Mouse (Mus musculus): Measurements from ENCODE around the gene Sfxn5. TPM values are rescaled to one million over a fixed set of nuclear protein-coding genes. Genes with fewer than 3 reads are reported as not detected.

The Sfxn5 gene
- total and polyA plus RNA-seq, 2 experiments from 2014 or later = 2.7 to 4.8 TPM

DNA sequence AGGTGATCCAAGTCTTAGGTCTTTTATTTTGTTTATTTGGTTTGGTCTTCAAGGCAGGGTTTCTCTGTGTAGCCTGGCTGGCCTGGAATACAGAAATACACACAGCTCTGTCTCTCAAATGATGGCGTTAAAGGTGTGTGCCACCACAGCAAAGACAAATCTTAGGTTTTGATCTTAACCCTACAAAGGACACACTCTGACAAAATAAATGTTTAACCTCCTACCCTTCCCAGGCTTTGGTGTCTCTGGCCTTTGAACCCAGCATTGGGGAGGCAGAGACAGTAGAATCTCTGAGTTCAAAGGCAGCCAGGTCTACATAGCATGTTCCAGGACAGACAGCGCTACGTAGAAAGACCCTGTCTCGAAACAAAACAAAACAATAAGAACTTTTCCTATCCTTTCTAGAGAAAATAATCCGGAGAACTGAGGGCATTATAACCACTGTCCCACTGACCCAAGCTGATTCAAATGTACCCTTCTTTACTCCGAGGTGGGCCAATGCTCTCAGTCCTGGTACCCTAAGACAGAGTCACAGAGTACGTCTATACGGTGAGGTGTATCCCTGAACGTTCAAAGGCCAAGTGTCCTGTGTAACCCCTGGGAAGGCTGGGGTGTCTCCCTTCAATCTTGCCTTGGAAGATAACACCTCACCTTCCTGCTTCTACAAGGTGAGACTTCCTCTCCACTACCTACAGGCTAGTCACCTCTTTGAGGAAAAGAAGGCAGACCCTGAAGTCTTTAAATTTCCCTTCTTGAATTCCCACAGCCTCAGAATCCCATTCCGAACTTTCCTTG lies 40.0 kb upstream of the Sfxn5 start:
- peak overlapping the region; percentile 97 for H3K4me3 ChIP-seq (ENCODE audit: low read depth, low read length)

DNA sequence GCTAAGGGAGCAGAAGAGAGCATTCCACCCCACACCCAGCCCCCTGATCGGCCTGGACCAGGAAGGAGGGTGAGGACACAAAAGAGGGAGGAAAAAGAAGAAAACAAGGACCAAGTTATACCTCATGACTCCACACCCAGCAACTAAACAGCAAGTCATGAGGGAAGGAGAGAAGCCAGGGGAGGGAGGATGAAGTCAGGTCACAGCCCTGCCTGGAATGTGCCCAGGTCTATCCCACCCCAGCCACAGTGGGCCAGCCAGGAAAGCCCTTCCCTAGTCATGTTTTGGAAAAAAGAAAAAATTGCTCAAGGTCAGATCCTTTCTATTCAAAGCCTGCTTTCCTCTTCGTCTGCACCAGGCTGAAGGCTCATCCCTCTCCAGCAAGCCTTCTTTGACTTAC lies 39.3 kb upstream of the Sfxn5 start:
- DNase-seq (ENCODE audit: low spot score) (no peak), ATAC-seq (ENCODE audit: insufficient read depth, low read depth) (no peak)
- no peaks in the 10 kb centered on the region for H3K27me3 ChIP-seq (ENCODE audit: control insufficient read depth, insufficient read depth, low read length)
- peak overlapping the region; percentile 97 for H3K4me3 ChIP-seq (ENCODE audit: low read depth, low read length)
- peaks cover 52% of the 10 kb centered on the region for H3K4me1 ChIP-seq (ENCODE audit: control insufficient read depth, insufficient read depth)
- TF ChIP-seq EP300 (IDR thresholded peaks at IDR 0.05; ENCODE audit: low read depth) (no peak), CTCF (IDR thresholded peaks at IDR 0.05; ENCODE audit: low read depth) (no peak)
- H3K27ac ChIP-seq (ENCODE audit: low read depth) = peak overlapping the region; percentile 92
- no peaks in the 10 kb centered on the region for H3K9me3 ChIP-seq (replicated peaks; ENCODE audit: control insufficient read depth, low read length)
- H3K36me3 ChIP-seq (replicated peaks; ENCODE audit: control insufficient read depth, insufficient read depth, low read length) = peaks cover 10% of the 10 kb centered on the region
- WGBS = 10% methylated on average over 2 of the region's 2 CpGs
- H3K9ac ChIP-seq (replicated peaks; ENCODE audit: low read depth, low read length) = peak overlapping the region; percentile 96
- peak overlapping the region; percentile 90 for H3K4me2 ChIP-seq (ENCODE audit: low read depth, low read length)

More for the DNA sequence above, 40.0 kb upstream of the Sfxn5 start:
- DNase-seq (ENCODE audit: low spot score) (no peak), ATAC-seq (ENCODE audit: insufficient read depth, low read depth) (no peak)
- Histone ChIP-seq H3K36me3 (replicated peaks; ENCODE audit: control insufficient read depth, insufficient read depth, low read length) (peaks cover 10% of the 10 kb centered on the region; the same call in 1 of the 2 replicates), H3K27me3 (ENCODE audit: control insufficient read depth, insufficient read depth, low read length) (no peaks in the 10 kb centered on the region), H3K27ac (ENCODE audit: low read depth) (peak overlapping the region; percentile 92), H3K4me2 (ENCODE audit: low read depth, low read length) (peak overlapping the region; percentile 90), H3K4me1 (ENCODE audit: control insufficient read depth, insufficient read depth) (peaks cover 44% of the 10 kb centered on the region), H3K9ac (replicated peaks; ENCODE audit: low read depth, low read length) (peak overlapping the region; percentile 96), H3K9me3 (replicated peaks; ENCODE audit: control insufficient read depth, low read length) (no peaks in the 10 kb centered on the region)
- WGBS = 44% methylated on average over 10 of the region's 10 CpGs
- TF ChIP-seq CTCF (IDR thresholded peaks at IDR 0.05; ENCODE audit: low read depth) (no peak), EP300 (IDR thresholded peaks at IDR 0.05; ENCODE audit: low read depth) (no peak)

DNA sequence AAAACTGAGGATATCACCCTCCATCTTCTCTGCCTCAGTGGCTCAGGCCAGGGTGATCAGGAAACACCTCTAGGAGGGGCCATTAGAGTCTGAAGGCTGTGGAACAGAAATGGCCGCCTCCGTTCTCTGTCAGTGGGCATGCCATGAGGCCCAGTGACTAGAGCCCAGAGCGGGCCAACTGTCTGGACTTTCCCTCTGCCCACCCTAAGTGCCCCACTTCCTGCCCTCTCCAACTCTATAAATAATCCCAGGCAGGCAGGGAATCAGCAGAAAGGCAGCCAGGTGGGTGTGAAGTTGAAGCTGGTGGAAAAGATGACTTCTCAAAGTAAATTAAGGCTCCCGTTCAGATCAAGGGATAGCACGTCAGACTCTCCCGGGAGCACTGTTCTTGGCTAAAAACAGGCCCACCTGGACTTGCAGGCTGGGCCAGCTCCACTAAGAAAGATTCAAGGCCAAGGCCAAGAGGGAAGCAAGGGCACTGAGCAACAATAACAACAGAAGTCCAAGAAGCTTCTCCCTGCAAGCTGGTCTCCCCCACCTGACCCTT lies 38.7 kb upstream of the Sfxn5 start:
- Histone ChIP-seq H3K36me3 (replicated peaks; ENCODE audit: control insufficient read depth, insufficient read depth, low read length) (peaks cover 10% of the 10 kb centered on the region), H3K9me3 (replicated peaks; ENCODE audit: control insufficient read depth, low read length) (no peaks in the 10 kb centered on the region), H3K4me2 (ENCODE audit: low read depth, low read length) (peak overlapping the region; percentile 90), H3K9ac (replicated peaks; ENCODE audit: low read depth, low read length) (peak overlapping the region; percentile 96), H3K27ac (ENCODE audit: low read depth) (peak overlapping the region; percentile 92), H3K4me1 (ENCODE audit: control insufficient read depth, insufficient read depth) (peaks cover 57% of the 10 kb centered on the region), H3K4me3 (ENCODE audit: low read depth, low read length) (peak overlapping the region; percentile 97), H3K27me3 (ENCODE audit: control insufficient read depth, insufficient read depth, low read length) (no peaks in the 10 kb centered on the region)
- ATAC-seq (ENCODE audit: insufficient read depth, low read depth) = no peak
- WGBS = 30% methylated on average over 6 of the region's 6 CpGs
- no peak for TF ChIP-seq EP300 (IDR thresholded peaks at IDR 0.05; ENCODE audit: low read depth)
- no peak for TF ChIP-seq CTCF (IDR thresholded peaks at IDR 0.05; ENCODE audit: low read depth)
- DNase-seq (ENCODE audit: low spot score) = no peak

DNA sequence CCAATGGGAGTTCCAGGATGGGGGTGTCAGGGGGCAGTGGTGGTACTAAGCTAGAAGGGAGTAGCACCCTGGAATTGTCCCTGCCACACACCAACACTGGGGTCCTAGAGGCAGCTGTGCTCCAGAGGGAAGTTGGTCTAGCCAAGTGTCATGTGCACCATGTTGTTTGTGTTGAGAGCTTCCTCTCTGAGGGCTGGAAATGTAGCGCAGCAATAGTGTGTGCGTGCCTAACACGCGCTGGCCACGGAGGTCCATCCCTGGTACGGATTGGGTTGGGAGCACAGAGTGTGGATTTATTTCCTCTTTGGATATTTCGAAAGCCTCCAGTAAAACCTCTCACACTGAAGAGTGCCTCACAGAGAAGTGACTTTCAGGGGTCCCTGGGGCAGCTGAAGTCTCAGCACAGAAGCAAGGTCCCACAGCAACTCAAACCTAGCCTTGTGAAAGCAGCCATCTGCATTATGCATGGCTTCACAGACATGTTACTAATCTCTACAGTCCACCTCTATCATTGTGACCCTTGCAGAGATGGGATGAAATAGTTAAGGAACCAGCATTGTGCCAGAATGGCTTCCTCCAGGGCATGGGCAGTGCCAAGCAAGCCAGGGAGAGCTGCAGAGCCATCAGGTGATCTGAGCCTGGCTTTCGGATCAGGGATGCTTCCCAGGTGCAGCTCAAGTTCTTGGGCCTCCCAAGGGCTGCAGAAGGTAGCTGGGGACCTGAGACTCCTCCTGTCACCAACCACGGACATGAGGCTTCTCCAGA lies 37.6 kb upstream of the Sfxn5 start:
- H3K27me3 ChIP-seq (ENCODE audit: control insufficient read depth, insufficient read depth, low read length) = no peaks in the 10 kb centered on the region
- H3K4me3 ChIP-seq (ENCODE audit: low read depth, low read length) = no peak overlapping the region
- no peaks in the 10 kb centered on the region for H3K9me3 ChIP-seq (replicated peaks; ENCODE audit: control insufficient read depth, low read length)
- peak overlapping the region; percentile 90 for H3K4me2 ChIP-seq (ENCODE audit: low read depth, low read length)
- H3K27ac ChIP-seq (ENCODE audit: low read depth) = peak overlapping the region; percentile 92
- TF ChIP-seq EP300 (IDR thresholded peaks at IDR 0.05; ENCODE audit: low read depth) = no peak
- ATAC-seq (ENCODE audit: insufficient read depth, low read depth) (no peak), DNase-seq (ENCODE audit: low spot score) (no peak)
- peak overlapping the region; percentile 96; the same call in 1 of the 2 replicates for H3K9ac ChIP-seq (replicated peaks; ENCODE audit: low read depth, low read length)
- peaks cover 68% of the 10 kb centered on the region for H3K4me1 ChIP-seq (ENCODE audit: control insufficient read depth, insufficient read depth)
- peaks cover 10% of the 10 kb centered on the region for H3K36me3 ChIP-seq (replicated peaks; ENCODE audit: control insufficient read depth, insufficient read depth, low read length)
- WGBS = 87% methylated on average over 9 of the region's 9 CpGs

DNA sequence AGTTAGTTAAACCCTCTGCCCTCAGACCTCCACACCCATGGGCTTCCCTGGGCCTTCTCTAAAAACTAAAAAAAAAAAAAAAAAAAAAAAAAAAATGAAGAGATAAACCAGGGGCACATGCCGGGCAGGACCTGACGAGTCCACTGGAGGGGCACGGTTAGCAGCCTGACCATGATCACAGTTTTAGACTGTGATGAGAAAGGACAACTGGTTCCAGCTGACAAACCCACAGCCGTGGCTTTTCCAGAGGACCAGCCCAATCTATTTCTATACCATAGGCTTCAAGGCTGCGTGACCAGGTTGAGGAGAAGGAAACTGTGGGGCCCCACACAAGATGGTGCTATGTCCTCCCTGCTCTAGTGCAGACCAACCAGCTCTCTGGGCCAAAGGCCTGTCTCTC lies 36.8 kb upstream of the Sfxn5 start:
- 0 out of 2 replicates have a peak overlapping the region, but pooled peaks have one; percentile 19 for H3K4me2 ChIP-seq (ENCODE audit: low read depth, low read length)

More for the DNA sequence above, 36.8 kb upstream of the Sfxn5 start:
- TF ChIP-seq EP300 (IDR thresholded peaks at IDR 0.05; ENCODE audit: low read depth) (no peak), CTCF (IDR thresholded peaks at IDR 0.05; ENCODE audit: low read depth) (no peak)
- Histone ChIP-seq H3K27me3 (ENCODE audit: control insufficient read depth, insufficient read depth, low read length) (no peaks in the 10 kb centered on the region), H3K36me3 (replicated peaks; ENCODE audit: control insufficient read depth, insufficient read depth, low read length) (peaks cover 10% of the 10 kb centered on the region), H3K9ac (replicated peaks; ENCODE audit: low read depth, low read length) (no peak overlapping the region), H3K27ac (ENCODE audit: low read depth) (peak overlapping the region; percentile 92), H3K9me3 (replicated peaks; ENCODE audit: control insufficient read depth, low read length) (no peaks in the 10 kb centered on the region), H3K4me1 (ENCODE audit: control insufficient read depth, insufficient read depth) (peaks cover 75% of the 10 kb centered on the region), H3K4me3 (ENCODE audit: low read depth, low read length) (no peak overlapping the region)
- ATAC-seq (ENCODE audit: insufficient read depth, low read depth) = no peak
- no peak for DNase-seq (ENCODE audit: low spot score)
- 55% methylated on average over 5 of the region's 5 CpGs for WGBS

Measured in heart, postnatal 0 days (tissue).